Mouse (Mus musculus): Measurements from ENCODE around the gene Kif1b. TPM values are rescaled to one million over a fixed set of nuclear protein-coding genes. Genes with fewer than 3 reads are reported as not detected.
A peak's percentile ranks its signal among the peaks of the same experiment; 100 is the strongest.
"Not testable (repeated sequence)": the region's sequence is repeated elsewhere in the genome, so short reads cannot be mapped to it uniquely, and the experiment has no call there.

Kif1b gene
- total RNA-seq, 2 experiments from 2014 or later: 392 to 448 TPM

DNA sequence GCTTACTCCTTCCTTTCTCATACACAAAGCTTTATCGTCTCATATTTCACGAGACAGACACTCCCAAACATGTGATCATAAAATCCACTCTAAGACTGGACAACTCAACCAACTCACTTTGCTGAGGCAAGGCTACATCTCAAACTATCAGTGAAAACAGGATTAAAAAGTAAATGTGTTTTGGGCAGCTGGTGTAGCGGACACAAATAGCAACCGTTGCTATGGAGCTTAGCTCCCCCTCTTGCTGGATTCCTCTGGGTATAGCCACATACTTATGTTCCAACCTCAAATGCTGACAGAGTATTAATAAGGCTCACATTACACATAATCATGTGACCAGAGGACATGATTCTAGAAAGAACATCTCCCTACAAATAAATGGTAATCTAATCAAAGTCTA, 29.9 kb downstream of the Kif1b start:
- peak in 1 of 2 experiments; percentile 37 for DNase-seq (ENCODE audit: low spot score in 2 of 2)

DNA sequence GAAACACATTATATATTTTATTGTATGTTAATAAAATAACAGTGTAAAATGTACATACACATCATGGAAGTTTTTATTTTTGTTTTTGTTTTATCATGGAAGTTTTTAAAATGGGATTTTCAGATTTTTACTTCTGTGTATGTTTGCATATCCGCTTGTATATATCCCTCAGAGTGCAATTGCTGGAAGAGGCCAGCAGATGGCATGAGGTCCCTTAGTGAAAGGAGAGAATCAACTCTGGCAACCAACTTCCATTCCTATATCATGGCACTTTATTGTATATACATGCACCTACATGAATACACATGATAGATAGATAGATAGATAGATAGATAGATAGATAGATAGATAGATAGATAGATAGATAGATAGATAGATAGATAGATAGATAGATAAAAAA, 34.4 kb downstream of the Kif1b start:
- DNase-seq (ENCODE audit: low spot score in 2 of 2): no peak

DNA sequence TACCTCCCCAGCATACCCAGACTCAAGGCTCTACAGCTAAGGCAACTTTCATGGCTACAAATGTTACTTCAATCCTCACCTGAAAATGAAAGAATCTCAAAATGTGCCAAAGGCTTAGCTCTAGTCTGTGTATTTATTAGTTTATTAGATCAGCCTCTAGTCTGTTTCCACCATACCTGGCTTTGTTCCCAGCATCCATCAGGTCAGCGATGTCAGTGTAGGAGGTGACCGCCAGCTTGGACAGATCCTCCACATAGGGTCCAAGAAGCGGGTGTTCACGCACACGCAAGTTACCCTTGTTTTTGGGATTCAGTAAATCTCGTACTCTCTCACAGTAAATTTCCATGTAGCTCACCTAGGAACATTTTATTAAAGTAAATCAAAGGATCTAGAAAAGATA, 37.0 kb downstream of the Kif1b start:
- no peak for DNase-seq (ENCODE audit: low spot score in 2 of 2)

DNA sequence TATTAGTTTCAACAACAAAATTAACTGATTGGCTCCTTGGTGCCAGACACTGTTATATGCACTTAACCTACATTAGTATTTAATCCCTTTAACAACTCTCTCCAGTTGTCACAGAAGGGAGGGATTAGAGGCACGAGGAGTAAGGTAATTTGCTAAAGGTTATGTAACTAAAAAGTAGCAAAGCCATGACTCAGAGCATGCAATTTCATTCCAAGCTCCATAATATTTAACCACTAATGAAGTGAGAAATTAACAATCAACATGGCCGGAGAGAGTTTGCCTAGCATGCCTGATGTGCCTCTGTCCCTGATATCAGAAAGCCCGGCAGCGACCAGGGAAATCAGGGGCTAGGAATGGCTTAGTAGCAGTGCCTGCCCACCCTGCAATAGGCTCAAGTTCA, 38.5 kb downstream of the Kif1b start:
- no peak for DNase-seq (ENCODE audit: low spot score in 2 of 2)

DNA sequence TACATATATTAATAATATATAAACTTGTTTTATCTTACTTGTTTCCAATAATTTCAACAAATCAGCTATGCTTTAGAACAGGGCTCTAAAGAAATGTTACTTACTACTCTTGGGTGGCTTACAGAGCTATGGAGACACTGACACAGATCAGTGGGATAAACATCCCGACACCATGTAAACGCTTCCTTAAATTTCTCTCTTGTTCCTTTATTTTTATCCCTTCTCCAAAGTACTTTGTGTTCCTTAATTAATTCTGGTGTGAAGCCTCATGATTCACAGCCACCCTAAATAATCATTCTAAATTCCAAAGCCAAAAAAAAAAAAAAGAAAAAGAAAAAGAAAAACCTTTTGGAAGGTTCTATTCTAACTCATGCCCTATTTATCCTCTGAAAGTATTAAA, 42.6 kb downstream of the Kif1b start:
- no peak for DNase-seq (ENCODE audit: low spot score in 2 of 2)

DNA sequence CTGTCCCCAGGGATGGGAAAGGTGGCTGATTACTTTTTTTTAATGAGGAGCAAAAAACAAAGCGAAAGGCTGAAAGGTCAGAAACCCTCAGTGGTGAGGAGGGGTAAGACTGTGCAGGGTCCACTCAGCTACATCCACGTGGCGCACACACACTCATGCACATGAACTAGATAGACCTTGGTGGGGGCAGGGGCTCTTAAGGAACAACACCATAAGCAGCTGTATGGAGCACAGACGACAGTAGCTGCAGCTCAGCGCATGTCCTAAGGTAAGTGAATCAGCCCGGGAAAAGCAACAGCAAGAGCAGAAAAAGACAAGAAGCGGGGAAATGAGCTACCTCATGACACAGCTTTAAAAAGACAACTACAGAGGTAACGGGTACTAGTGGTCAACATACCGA, 44.3 kb downstream of the Kif1b start:
- DNase-seq (ENCODE audit: low spot score in 2 of 2): no peak

DNA sequence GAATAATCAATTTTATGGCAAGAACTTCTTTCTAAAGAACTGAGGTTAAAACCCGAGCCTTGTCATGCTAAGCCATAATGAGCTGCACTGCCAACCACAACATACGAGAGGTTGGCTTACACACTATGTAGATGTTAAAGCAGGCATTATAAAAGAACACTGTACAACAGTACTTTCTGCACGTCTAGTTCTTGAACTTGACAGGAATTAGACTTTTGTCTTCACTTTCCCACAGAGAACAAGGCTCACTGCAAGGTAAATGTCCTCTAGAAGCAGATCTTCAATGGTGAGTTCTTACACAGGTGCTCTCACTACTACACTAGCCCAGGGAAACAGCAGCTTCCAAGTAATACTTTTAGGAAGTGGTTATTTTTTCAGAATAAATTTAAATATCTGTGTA, 46.0 kb downstream of the Kif1b start:
- no peak for DNase-seq (ENCODE audit: low spot score in 2 of 2)

DNA sequence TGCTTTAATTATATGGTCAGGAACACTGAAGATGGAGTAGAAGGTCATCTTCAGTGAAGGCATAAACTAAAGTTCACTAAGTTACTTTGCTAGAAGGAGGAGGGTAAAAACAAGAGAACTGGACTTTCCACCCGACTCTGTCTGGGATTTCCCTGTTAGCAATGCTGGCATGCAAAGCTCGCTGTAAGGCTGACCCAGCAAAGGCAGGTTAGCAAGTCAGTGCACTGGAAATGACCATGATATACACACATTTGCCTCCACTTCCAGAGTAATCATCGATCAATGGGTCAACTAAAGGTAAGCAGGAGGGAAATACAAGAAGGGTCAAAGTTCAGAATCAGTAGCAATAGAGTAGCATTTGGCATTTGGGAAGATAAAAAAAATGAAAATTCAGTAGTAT, 46.6 kb downstream of the Kif1b start:
- DNase-seq (ENCODE audit: low spot score in 2 of 2): no peak

DNA sequence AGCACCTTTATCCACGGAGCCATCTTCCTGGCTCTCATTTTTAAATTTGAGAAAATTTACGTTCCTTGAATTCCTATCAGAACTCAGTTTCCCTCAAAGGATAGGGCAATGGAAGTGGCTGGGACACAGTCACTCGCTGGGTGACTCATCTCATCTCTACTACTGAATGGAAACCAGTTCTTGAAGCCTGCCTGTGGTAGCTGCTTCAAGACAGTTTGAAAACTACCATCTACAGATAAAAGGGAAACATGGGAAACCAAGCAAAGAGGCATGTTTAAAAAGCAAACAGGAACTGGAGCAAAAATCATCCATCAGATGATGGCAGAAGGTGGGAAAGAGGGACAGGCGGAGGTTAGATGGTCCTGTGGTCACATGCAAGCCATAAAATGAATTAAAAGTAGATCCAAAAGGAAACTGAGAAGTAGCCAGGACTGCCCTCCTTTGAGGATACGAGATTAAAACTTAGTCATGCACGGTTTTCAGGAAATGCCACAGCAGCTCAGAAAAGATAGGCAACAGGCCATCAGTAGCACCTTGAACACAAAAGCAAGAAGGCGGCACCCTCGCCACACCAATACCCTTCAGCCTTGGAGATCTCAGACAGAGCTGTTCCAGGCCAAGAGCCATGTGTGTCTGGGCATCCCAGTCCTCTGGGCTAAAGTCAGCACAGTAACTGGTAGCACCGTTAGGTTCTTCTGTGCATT, 48.0 kb downstream of the Kif1b start:
- no peak for DNase-seq (ENCODE audit: low spot score in 2 of 2)

DNA sequence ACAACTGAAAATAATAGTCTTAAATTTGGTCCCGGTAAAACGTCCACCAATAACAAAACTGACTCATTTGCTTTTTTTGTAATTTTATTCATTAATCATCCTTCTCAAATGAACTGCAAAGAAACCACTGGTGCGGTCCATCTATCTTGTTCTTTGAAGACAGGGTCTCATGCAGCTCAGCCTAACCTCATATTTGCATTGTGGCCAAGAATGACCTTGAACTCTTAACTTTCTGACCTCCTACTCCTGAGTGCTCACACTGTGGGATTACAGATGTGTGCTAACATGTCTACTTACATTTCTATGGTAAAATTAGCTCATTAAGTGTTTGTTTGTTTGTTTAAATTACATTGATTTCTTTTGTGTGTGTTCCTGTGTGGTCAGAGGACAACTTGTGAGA, 48.6 kb downstream of the Kif1b start:
- DNase-seq (ENCODE audit: low spot score in 2 of 2): no peak

DNA sequence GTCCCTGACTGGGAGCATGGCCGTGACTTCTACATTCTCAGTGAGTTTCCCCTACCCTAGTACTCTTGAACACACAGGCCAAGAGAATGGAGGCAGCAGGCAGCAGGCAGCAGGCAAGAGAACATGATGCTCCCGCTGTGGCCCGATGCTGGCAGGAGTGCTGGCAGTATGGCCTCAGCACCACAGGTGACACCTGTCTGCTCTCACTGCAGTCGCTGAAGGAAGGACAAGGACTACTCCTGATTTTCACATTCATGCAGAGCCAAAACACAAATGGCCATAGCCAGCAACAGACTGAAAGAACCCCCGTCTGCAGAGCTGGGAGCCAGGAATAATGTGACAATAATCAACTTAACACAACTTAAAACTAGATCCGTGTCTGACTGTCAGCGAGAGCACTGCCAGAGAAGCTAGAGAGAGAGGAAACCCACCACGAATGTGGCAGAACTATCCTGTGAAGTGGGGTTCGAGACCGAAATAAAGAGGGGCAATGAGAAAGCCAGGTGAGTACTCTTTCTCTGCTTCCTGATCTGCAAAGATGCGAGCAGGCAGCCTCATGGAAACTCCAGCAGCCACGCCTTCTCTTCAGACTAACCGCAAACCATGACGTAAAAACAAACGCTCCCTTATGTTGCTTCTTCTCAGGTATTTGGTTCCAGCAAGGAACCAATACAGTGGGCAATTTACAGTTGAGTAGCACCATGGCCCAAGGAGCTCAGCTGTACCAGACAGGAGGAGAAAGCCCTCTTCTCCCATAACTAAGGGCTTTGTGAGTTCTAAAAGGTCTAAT, 50.8 kb downstream of the Kif1b start:
- no peak for DNase-seq (ENCODE audit: low spot score in 2 of 2)

DNA sequence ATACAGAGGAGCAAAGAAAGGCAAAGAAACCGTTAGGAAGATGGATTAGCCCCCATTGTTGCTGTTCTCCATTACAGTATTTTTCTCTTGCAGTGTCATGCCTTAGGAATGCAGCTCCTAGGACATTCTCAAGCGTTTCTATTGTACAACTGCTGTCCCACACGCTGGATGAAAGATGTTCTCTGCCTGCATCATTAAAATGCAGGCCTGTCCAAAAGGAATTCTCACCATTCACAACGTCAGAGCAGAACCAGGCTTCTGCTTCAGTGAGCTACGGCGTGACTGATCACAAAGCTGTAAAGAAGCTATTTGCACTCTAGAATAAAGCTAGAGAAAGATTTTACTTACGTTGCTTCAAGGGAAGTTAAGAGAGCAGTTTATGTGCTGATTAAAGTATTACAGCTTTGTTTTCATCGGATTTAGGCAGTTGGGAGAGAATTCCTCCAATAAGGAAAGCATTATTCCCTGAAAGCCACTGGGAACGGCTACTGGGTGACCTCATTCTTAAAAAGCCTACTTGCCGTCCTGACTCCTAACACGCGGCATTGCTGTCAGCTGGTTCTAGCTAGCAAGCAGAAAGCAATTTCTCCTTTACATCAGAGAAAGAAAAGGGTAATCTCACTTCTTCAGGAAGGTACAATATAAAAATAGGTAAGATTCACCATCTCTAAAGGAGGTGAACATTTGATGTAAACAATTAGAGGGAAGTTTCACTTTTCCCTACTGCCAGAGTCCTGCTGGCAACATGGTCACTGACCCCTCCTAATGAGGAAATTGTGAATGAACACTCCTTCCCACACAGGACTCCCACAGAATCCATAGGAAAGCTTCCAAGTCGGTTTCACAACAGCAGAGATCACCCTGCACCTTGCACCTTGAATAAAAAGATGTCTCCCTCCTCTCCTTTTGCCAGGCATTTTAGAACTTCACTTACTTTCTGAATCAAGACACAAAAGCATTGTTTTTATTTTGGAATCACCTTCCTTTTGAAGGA, 51.9 kb downstream of the Kif1b start:
- DNase-seq (ENCODE audit: low spot score in 2 of 2): no peak

DNA sequence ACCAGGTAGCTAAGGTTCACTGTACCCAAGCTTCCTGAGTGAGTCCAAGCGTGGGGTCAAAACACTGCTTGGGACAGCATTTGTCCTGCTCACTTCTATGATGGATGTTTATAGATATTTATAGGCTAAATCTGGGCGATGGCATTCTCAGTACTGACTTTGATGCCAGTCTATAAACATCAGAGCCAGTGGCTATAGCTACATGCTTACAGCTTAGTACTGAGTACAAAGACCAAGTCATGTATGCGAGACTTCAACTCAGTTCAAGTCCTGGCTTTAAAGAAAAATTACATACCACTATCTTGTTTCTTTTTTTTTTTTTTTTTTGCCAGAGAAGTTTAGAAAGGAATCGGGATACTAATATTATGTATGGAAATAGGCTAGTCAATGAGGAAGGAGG, 52.7 kb downstream of the Kif1b start:
- no peak for DNase-seq (ENCODE audit: low spot score in 2 of 2)

DNA sequence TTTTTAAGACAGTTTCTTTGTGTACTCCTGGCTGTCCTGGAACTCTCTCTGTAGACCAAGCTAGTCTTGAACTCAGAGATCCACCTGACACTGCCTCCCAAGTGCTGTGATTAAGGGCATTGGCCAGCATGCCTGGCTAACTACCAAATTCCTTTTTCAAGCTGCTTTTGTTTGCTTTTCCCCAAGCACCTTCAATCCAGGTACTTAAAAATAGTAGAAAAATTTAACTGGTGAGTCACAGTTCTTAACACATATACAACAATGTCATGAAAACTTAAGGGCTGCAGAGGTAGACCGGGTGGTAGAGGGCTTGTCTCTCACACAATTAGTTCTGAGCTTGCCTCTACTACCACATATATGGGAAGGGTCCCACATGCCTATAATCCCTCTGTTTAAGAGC, 58.2 kb downstream of the Kif1b start:
- DNase-seq (ENCODE audit: low spot score in 2 of 2): no peak

DNA sequence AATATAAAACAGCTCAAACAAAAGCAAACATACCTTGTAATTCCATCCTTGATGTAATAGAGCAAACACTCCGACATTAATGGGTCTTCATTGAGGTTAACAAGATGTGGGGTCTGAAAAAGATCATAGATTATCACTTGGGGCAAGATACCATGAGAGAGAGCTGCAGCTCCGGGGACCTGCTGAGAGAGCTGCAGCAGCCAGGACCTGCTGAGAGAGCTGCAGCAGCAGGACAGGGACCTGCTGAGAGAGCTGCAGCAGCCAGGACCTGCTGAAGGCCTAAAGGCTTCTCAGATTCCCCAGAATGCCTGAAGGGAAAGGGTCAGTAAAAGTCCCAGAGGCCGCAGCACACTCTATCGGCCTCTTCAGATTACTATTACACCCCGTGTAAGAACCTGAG, 59.7 kb downstream of the Kif1b start:
- no peak for DNase-seq (ENCODE audit: low spot score in 2 of 2)

DNA sequence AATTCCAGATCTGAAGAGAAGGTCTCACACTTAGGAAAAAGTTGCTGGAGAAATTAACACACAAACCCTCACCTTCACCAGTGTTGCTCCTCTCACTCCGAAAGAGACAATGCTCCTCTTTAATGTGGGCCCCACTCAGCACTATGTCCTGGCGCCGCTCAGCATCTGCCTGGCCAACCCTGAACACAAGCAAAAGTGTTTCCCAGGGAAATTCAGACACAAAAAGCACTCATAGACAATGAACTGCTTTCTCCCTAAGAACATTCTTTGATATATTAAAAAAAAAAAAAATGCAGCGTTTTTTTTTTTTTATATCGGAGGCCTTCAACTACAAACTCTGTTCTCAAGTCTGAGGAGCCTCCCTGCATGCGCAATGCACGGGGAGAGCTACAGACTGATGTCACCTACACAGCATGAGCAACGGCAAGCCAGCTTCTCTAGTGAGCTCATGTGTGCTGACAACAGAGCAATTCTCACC, 60.3 kb downstream of the Kif1b start:
- peak; percentile 22 to 60 for DNase-seq (ENCODE audit: low spot score in 2 of 2)

DNA sequence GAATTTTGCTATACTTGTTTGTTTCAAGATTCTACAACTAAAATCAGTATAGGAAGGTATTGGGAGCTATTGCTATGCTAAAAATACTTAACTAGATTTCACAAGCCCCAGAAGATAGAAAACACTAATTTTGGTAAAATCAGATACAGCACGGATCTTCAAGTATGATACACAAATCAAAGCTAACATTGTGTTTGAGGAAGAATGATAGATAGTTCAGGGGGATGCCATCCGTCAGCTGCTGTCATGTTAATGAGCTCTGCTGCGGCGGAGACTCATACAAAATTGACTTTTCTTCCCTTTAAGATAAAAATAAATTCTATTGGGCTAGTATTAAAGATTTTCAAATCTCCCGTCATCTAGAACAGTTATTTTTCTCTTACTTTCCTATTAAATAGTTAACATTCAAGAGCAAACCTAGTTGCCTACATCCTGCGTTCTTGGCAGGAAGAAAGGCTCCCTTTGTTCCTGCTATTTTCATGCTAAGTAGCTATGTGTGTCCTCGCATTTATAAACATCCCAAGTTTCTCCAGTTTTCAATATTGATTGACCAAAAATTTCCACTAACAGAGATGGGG, 60.8 kb downstream of the Kif1b start:
- DNase-seq (ENCODE audit: low spot score in 2 of 2): no peak

DNA sequence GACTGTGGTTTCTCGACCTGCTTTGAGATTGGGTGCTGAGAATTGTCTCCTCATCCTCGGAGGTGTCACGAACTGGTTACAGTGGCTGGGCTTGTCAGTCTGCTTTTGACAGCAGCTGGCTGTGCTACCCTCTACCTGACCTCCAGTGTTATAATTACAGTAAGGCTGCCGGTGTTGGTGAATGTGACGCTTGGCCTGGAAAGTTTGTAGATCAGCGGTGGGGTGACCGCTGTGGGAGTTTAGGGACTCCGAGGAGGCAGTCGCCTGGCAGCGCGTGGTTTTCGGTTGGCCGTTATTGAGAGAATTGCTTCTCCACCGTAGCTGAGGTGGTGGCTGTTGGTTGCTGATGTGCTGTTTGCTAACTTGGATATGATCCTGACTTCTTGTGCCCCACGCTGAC, 70.5 kb downstream of the Kif1b start:
- no peak for DNase-seq (ENCODE audit: low spot score in 2 of 2)

DNA sequence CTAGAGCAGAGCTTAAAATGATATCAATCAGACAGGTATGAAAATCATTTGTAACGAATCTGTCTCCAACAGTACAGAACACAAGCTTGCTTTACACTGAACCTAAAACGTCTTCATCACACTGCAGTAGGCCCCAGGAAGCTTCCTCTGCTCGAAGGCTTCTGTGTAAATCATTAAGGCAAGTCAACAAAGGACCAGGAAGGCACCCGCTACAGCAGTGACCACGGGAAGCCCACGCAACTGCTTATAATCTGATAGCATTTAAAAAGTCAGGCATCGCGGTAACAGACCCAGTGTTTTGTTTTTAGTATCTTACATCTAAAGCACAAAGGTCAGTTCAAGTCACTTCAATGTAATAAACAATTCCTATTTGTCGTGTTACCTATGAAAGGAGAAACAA, 73.6 kb downstream of the Kif1b start:
- no peak for DNase-seq (ENCODE audit: low spot score in 2 of 2)

DNA sequence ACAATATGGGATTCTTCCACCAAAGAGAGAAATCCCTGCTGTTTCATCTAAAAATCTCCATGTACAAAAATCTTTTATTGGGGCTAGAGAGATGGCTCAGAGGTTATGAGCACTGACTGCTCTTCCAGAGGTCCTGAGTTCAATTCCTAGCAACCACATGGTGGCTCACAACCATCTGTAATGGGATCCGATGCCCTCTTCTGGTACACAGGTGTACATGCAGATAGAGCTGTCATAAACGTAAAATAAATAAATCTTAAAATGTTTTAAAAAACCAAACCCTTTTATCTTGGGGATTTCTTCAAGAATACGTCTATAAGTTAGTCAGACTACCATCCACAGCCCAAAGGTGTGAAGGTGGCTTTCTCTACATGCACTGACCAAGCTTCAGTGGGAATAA, 78.8 kb downstream of the Kif1b start:
- DNase-seq (ENCODE audit: low spot score in 2 of 2): not testable (repeated sequence)

DNA sequence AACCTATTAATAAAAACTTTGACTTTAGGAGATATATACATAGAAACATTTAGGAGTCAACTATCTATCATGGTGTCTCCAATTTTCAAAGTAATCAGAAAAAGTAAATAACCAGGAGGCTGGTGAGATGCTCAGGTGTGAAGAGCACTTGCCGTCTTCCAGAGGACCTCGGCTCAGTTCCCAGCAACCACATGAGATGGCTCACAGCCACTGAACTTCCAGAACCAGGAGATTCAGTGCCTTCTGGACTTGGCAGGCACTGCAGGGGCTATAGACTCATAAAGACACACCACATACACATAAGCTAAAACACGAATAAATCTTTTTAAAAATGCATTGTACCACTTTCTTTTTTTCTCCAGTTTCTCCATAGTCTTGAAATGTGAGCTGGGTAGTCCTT, 79.2 kb downstream of the Kif1b start:
- no peak for DNase-seq (ENCODE audit: low spot score in 2 of 2)

Measured in layer of hippocampus, postnatal 14 days (tissue).